In the genomic region with DNA sequence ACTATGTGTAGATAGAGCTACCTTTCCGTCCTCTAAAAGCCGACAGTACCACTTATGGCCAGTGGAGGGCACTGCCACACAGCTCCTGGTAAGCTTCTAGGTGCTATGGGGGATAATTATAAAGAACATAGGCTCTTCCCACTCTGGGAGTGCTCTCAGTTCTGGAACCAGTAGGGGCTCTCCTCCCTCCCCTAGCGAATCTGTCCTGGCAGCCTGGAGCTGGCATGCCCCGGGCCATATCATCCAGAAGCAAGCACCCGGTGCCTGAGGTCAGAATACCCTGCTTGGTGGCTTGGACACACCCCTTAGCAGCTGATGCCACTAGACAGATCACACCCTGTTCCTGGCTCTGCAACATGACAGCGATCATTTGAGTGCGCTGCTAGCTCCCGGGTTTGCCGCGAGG, we compare ENCODE assay signal across 8 mouse cellular contexts. TPM values are rescaled to one million over a fixed set of nuclear protein-coding genes. Genes with fewer than 3 reads are reported as not detected.
DNase-seq lines count a peak whose midpoint lies in the region; ATAC-seq and TF ChIP-seq lines count a peak whose summit lies in the region.

No protein-coding gene starts in this region.

- H3K9ac ChIP-seq in embryonic facial prominence, embryonic 13.5 days, result peak overlapping the region; percentile 58; the same call in 1 of the 2 replicates
- no peak overlapping the region for H3K9ac ChIP-seq in kidney, embryonic 14.5 days (ENCODE audit: low read depth, low read length)
- no peak overlapping the region for H3K9ac ChIP-seq in limb, embryonic 15.5 days
- H3K9ac ChIP-seq in midbrain, postnatal 0 days (replicated peaks; ENCODE audit: low read length, poor library complexity, severe bottlenecking), result no peak overlapping the region

- no peaks in the 10 kb centered on the region for H3K9me3 ChIP-seq in embryonic facial prominence, embryonic 13.5 days
- no peaks in the 10 kb centered on the region for H3K9me3 ChIP-seq in kidney, embryonic 14.5 days (ENCODE audit: control insufficient read depth, low read length)
- no peaks in the 10 kb centered on the region for H3K9me3 ChIP-seq in limb, embryonic 15.5 days
- H3K9me3 ChIP-seq in midbrain, postnatal 0 days (ENCODE audit: low read length), result no peaks in the 10 kb centered on the region

- WGBS in embryonic facial prominence, embryonic 13.5 days, result 8% methylated on average over 10 of the region's 10 CpGs
- WGBS in kidney, embryonic 14.5 days, result 13% methylated on average over 10 of the region's 10 CpGs
- WGBS in limb, embryonic 15.5 days, result 3% methylated on average over 10 of the region's 10 CpGs
- 9% methylated on average over 10 of the region's 10 CpGs for WGBS in midbrain, postnatal 0 days

- H3K27me3 ChIP-seq in embryonic facial prominence, embryonic 13.5 days, result 0 out of 2 replicates have a peak, but pooled peaks cover 3% of the 10 kb centered on the region
- 0 out of 2 replicates have a peak, but pooled peaks cover 3% of the 10 kb centered on the region for H3K27me3 ChIP-seq in kidney, embryonic 14.5 days (ENCODE audit: control insufficient read depth, insufficient read depth, low read length)
- H3K27me3 ChIP-seq in limb, embryonic 15.5 days, result no peaks in the 10 kb centered on the region
- no peaks in the 10 kb centered on the region for H3K27me3 ChIP-seq in midbrain, postnatal 0 days (ENCODE audit: insufficient read depth, low read length)

- DNase-seq in 3T3-L1 (ENCODE audit: low read depth, low spot score), result peak; percentile 97
- DNase-seq in adrenal gland, postnatal 25 days, result peak; percentile 82
- peak; percentile 90 for DNase-seq in heart, adult 9 months (ENCODE audit: low spot score in 2 of 2)
- peak; percentile 91 for DNase-seq in midbrain, postnatal 0 days (ENCODE audit: low spot score)
- peak; percentile 77 to 89 for DNase-seq in spleen, postnatal 4 days (ENCODE audit: low spot score in 2 of 2)

- TF ChIP-seq CTCF in midbrain, postnatal 0 days (IDR thresholded peaks at IDR 0.05), result peak; percentile 93

- H3K27ac ChIP-seq in embryonic facial prominence, embryonic 13.5 days, result peak overlapping the region; percentile 28; the same call in 1 of the 2 replicates
- no peak overlapping the region for H3K27ac ChIP-seq in kidney, embryonic 14.5 days (ENCODE audit: low read depth, low read length)
- H3K27ac ChIP-seq in limb, embryonic 15.5 days, result peak overlapping the region; percentile 4; the same call in 1 of the 2 replicates
- H3K27ac ChIP-seq in midbrain, postnatal 0 days (ENCODE audit: low read depth, low read length), result no peak overlapping the region

- ATAC-seq in embryonic facial prominence, embryonic 13.5 days (ENCODE audit: insufficient number of reproducible peaks, insufficient read depth, low FRiP score, low TSS enrichment, low read depth), result 0 out of 2 replicates have a peak, but pooled peaks have one; percentile 34
- ATAC-seq in kidney, embryonic 14.5 days (ENCODE audit: low FRiP score, low TSS enrichment), result peak; percentile 37; the same call in 1 of the 2 replicates
- peak; percentile 50; the same call in 1 of the 2 replicates for ATAC-seq in limb, embryonic 15.5 days (ENCODE audit: insufficient number of reproducible peaks, low FRiP score, low TSS enrichment, low read depth)
- ATAC-seq in midbrain, postnatal 0 days (ENCODE audit: low FRiP score), result peak; percentile 70

- H3K4me2 ChIP-seq in embryonic facial prominence, embryonic 13.5 days, result peak overlapping the region; percentile 56
- H3K4me2 ChIP-seq in kidney, embryonic 14.5 days (replicated peaks; ENCODE audit: low read depth, low read length), result peak overlapping the region; percentile 20; the same call in 1 of the 2 replicates
- peak overlapping the region; percentile 49 for H3K4me2 ChIP-seq in limb, embryonic 15.5 days
- H3K4me2 ChIP-seq in midbrain, postnatal 0 days (ENCODE audit: low read depth, low read length, poor library complexity, severe bottlenecking), result peak overlapping the region; percentile 45

- H3K4me1 ChIP-seq in embryonic facial prominence, embryonic 13.5 days, result peaks cover 29% of the 10 kb centered on the region
- 0 out of 2 replicates have a peak, but pooled peaks cover 12% of the 10 kb centered on the region for H3K4me1 ChIP-seq in kidney, embryonic 14.5 days (ENCODE audit: control insufficient read depth, insufficient read depth, low read length)
- H3K4me1 ChIP-seq in limb, embryonic 15.5 days, result peaks cover 44% of the 10 kb centered on the region
- H3K4me1 ChIP-seq in midbrain, postnatal 0 days (ENCODE audit: insufficient read depth, low read length), result no peaks in the 10 kb centered on the region; the same call in 1 of the 2 replicates

- no peaks in the 10 kb centered on the region for H3K36me3 ChIP-seq in embryonic facial prominence, embryonic 13.5 days
- H3K36me3 ChIP-seq in kidney, embryonic 14.5 days (ENCODE audit: control insufficient read depth, insufficient read depth, low read length), result no peaks in the 10 kb centered on the region
- H3K36me3 ChIP-seq in limb, embryonic 15.5 days, result no peaks in the 10 kb centered on the region
- H3K36me3 ChIP-seq in midbrain, postnatal 0 days (ENCODE audit: insufficient read depth, low read length), result no peaks in the 10 kb centered on the region

- H3K4me3 ChIP-seq in embryonic facial prominence, embryonic 13.5 days, result peak overlapping the region; percentile 28
- no peak overlapping the region for H3K4me3 ChIP-seq in kidney, embryonic 14.5 days (ENCODE audit: low read length)
- H3K4me3 ChIP-seq in limb, embryonic 15.5 days, result peak overlapping the region; percentile 26
- peak overlapping the region; percentile 22 for H3K4me3 ChIP-seq in midbrain, postnatal 0 days (ENCODE audit: low read depth, low read length)

RNA-seq across cellular contexts. Expression of a gene that starts 13.3 kb away (rescaled TPM):
- 98.7 and 131 TPM in 2 replicates for total RNA-seq in adrenal gland, postnatal 25 days (2021)
- polyA plus RNA-seq in embryonic facial prominence, embryonic 13.5 days (2015; fragmentation: Nextera tagmentation; extraction: Ambion mirVana), result 9.1 and 9.5 TPM in 2 replicates
- 4.5 and 5.0 TPM in 2 replicates for polyA plus RNA-seq in kidney, embryonic 14.5 days (2014; fragmentation: Nextera tagmentation; extraction: Ambion mirVana)
- polyA plus RNA-seq in limb, embryonic 15.5 days (2015; fragmentation: Nextera tagmentation; extraction: Ambion mirVana), result 14.7 and 18.4 TPM in 2 replicates
- 6.9 and 7.7 TPM in 2 replicates for total RNA-seq in midbrain, postnatal 0 days (2014; rRNA removed)
- 6.9 and 7.0 TPM in 2 replicates for polyA plus RNA-seq in midbrain, postnatal 0 days (2015; fragmentation: Nextera tagmentation; extraction: Ambion mirVana)

RNA-seq across cellular contexts. Expression of a gene that starts 16.8 kb away (rescaled TPM):
- 9.8 and 16.3 TPM in 2 replicates for total RNA-seq in adrenal gland, postnatal 25 days (2021)
- 7.4 and 8.0 TPM in 2 replicates for polyA plus RNA-seq in embryonic facial prominence, embryonic 13.5 days (2015; fragmentation: Nextera tagmentation; extraction: Ambion mirVana)
- polyA plus RNA-seq in kidney, embryonic 14.5 days (2014; fragmentation: Nextera tagmentation; extraction: Ambion mirVana), result 5.0 and 5.7 TPM in 2 replicates
- 5.3 and 7.2 TPM in 2 replicates for polyA plus RNA-seq in limb, embryonic 15.5 days (2015; fragmentation: Nextera tagmentation; extraction: Ambion mirVana)
- 6.3 and 7.7 TPM in 2 replicates for total RNA-seq in midbrain, postnatal 0 days (2014; rRNA removed)
- polyA plus RNA-seq in midbrain, postnatal 0 days (2015; fragmentation: Nextera tagmentation; extraction: Ambion mirVana), result 1.8 and 1.9 TPM in 2 replicates

RNA-seq across cellular contexts. Expression of a gene that starts 43.3 kb away (rescaled TPM):
- 40.6 and 44.5 TPM in 2 replicates for total RNA-seq in adrenal gland, postnatal 25 days (2021)
- 65.9 and 68.4 TPM in 2 replicates for polyA plus RNA-seq in embryonic facial prominence, embryonic 13.5 days (2015; fragmentation: Nextera tagmentation; extraction: Ambion mirVana)
- polyA plus RNA-seq in kidney, embryonic 14.5 days (2014; fragmentation: Nextera tagmentation; extraction: Ambion mirVana), result 71.8 and 76.5 TPM in 2 replicates
- 69.7 and 69.9 TPM in 2 replicates for polyA plus RNA-seq in limb, embryonic 15.5 days (2015; fragmentation: Nextera tagmentation; extraction: Ambion mirVana)
- 33.5 and 61.1 TPM in 2 replicates for total RNA-seq in midbrain, postnatal 0 days (2014; rRNA removed)
- 74.2 and 75.6 TPM in 2 replicates for polyA plus RNA-seq in midbrain, postnatal 0 days (2015; fragmentation: Nextera tagmentation; extraction: Ambion mirVana)

RNA-seq across cellular contexts. Expression of a gene that starts 52.2 kb away (rescaled TPM):
- 0.27 TPM in 1 of 2 replicates, not detected in the other for total RNA-seq in adrenal gland, postnatal 25 days (2021)
- 0.56 and 0.60 TPM in 2 replicates for polyA plus RNA-seq in embryonic facial prominence, embryonic 13.5 days (2015; fragmentation: Nextera tagmentation; extraction: Ambion mirVana)
- 25.8 and 28.2 TPM in 2 replicates for polyA plus RNA-seq in kidney, embryonic 14.5 days (2014; fragmentation: Nextera tagmentation; extraction: Ambion mirVana)
- 0.50 and 0.84 TPM in 2 replicates for polyA plus RNA-seq in limb, embryonic 15.5 days (2015; fragmentation: Nextera tagmentation; extraction: Ambion mirVana)
- total RNA-seq in midbrain, postnatal 0 days (2014; rRNA removed), result not detected in 2 replicates
- 0.22 and 0.33 TPM in 2 replicates for polyA plus RNA-seq in midbrain, postnatal 0 days (2015; fragmentation: Nextera tagmentation; extraction: Ambion mirVana)

Comparison
In these comparisons a context has a peak if more than half of its experiments do, and no peak if none do; other contexts are left out.
1. H3K27ac ChIP-seq: peak in embryonic facial prominence, embryonic 13.5 days (single experiment) and limb, embryonic 15.5 days (single experiment); none in kidney, embryonic 14.5 days (single experiment) and midbrain, postnatal 0 days (single experiment).
2. Peak in every context shown above with its lines, with median percentiles within 50 percentile points of each other: DNase-seq, ATAC-seq and H3K4me2 ChIP-seq.